Mouse (Mus musculus) heart, adult 11 months (tissue): ENCODE measurements around the gene Lcn3.

Experiments used
- DNase-seq: peaks from one replicate; pipeline ENCODE4 v3.0.0; 2022

The Lcn3 gene

GRCm38 (mm10) chr2:25765269-25765668 lies at the start of gene Lcn3:
TSS of gene Lcn3 (plus strand) at chr2:25765569.
- DNase-seq = peak; percentile 50

DNA sequence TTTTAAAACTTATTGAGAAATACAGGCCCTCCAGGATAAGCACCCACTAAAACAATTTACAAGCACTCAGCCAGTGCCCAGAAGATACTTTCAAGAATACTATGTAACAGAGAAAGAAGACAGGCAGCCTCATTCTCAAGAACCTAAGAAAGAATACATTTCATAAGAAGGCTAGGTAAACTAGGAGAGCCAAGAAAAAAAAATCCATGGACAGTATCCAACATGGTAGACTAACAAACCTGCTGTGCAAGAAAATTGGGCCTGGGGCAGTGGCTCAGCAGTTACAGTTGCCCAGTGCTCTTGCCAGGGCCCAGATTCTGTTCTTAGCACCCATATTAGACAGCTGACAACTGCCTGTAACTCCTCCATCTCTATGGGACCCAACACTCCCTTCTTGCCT lies 48.1 kb upstream of the Lcn3 start:
- DNase-seq = no peak

- DNase-seq = peak; percentile 72
These were observed 32.0 kb upstream of the Lcn3 start for GRCm38 (mm10) chr2:25733199-25733930.

GRCm38 (mm10) chr2:25736709-25737108 lies 28.7 kb upstream of the Lcn3 start, which contains the start of gene Obp2b:
TSS of gene Obp2b (plus strand) at chr2:25737009.
- DNase-seq = peak; percentile 7

- peak; percentile 24 for DNase-seq
These were observed 23.7 kb upstream of the Lcn3 start for GRCm38 (mm10) chr2:25741671-25742070.

DNA sequence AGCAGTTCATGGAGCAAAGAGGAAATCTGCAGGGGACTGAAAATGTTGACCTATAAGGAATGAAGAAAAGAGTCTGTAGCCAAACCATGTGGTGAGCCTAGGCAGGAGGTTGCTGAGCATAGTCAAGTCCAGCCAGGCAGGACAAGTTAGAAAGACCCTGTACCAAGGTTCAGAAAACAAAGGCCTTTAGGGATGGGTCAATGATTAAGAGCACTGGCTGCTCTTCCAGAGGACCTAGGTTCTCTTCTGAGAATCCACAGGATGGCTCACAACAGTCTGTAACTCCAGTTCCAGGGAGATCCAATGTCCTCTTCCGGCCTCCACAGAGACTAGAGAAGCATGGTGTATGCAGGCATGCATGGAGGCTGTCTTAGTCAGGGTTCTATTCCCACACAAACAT lies 11.2 kb upstream of the Lcn3 start:
- peak; percentile 8 for DNase-seq

- peak; percentile 80 for DNase-seq
These were observed 7.2 kb upstream of the Lcn3 start for GRCm38 (mm10) chr2:25758064-25758625.

GRCm38 (mm10) chr2:25767764-25768163 lies 2.4 kb downstream of the Lcn3 start:
- peak; percentile 86 for DNase-seq

GRCm38 (mm10) chr2:25773507-25773906 lies 8.1 kb downstream of the Lcn3 start:
- no peak for DNase-seq

DNA sequence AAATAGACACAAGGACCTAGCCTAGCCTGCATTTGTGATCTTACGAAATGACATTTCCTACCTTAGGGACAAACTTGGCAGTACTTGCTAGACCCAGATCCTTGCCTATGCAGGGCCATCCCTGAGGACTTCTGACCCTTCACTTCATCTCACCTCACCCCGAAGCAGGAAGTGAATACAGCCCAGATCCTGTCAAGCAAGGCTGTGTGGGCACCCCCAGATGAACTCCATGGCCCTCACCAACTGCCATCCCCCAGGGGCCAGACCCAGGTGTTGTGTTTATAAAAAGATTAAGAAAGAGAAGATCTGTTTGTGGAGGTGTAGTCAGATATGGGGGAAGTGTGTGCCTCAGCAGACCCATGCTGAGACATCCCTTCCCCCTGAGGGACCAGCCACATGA lies 9.3 kb downstream of the Lcn3 start:
- peak; percentile 64 for DNase-seq

DNA sequence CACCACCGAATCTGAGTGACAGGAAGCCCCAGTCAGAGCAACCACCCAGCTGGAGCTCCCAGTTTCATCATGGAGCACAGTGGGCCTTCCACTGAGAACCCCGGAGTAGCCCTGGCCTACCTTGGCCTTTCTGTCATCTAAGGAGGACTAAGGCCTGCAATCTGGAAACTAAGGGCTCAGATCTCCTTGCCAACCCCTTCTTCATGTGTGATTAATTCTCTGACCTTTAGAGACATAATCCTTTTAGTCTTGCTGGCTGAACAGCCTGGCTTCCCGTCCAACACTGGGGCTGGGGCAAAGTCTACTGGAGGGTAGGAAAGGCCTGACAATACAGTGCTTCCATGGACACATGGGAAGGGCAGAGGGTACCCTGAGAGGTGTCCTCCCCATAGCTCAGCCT lies 10.6 kb downstream of the Lcn3 start:
- peak; percentile 70 for DNase-seq

DNA sequence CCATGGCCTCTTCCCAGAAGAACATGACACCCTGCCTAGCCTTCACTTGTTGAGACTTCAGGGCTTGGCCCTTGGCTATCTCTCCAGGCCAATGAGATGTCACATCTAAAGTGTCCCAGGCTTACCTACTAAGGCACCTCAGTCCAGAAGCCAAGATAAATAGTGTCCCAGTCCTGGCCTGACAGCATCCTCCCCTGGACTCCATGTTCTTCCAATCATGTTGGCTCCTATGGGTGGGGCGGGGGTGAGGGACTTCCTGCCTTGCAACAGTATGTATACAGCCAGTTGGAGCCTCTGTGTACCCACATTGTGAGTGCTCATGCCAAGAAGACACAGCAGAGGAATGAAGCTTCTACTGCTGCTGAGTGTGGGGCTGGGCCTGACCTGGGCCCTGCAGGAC lies 11.3 kb downstream of the Lcn3 start, which contains the start of gene Lcn11:
Gene Lcn11 (plus strand): TSS at position 301 of the 400 bp plus-strand sequence.
- DNase-seq = peak; percentile 81

DNA sequence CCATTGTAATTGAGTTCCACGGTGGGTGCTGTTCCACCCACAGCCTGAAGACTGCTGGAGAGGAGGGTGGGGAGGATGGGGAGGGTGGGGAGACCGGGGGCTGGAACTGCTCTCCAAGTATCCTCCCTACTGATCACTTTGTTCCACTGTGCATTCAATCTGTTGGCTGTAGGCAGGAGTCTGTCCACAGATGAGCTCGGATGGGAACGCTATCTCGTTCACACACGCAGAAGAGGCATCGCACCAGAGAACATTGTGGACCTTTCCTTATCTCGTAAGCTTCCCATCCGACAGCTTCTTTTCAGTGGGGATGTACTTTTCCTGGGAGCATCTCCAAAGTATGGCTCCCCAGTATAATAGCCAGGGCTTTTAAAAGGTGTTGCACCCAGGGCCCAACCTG lies 13.7 kb downstream of the Lcn3 start:
- peak; percentile 53 for DNase-seq

GRCm38 (mm10) chr2:25780921-25781320 lies 15.6 kb downstream of the Lcn3 start:
- peak; percentile 84 for DNase-seq

DNA sequence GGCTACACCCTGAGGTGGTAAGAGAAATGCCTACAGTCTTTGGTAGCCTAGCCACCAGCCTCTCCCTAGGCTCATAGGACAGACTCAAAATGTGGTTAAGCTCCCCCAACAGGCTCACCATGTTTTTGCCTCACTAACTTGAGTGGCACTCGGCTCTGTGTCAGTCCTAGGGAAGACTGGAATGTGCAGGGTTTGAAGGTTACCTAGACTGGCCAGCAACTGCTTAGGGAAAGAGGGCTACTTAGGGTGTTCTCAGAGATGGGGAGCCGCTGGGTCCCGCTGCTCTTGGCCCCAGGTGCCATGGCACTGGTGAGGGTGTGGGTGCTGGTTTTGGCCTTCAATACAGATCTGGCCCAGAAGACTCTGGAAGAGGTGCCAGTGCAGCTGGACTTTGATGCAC lies 16.6 kb downstream of the Lcn3 start, which contains the start of gene Gm13539:
Gene Gm13539 (plus strand): TSS at position 301 of the 400 bp plus-strand sequence.
- peak; percentile 72 for DNase-seq

GRCm38 (mm10) chr2:25785573-25786322 lies 20.4 kb downstream of the Lcn3 start:
- DNase-seq = peak; percentile 79

DNA sequence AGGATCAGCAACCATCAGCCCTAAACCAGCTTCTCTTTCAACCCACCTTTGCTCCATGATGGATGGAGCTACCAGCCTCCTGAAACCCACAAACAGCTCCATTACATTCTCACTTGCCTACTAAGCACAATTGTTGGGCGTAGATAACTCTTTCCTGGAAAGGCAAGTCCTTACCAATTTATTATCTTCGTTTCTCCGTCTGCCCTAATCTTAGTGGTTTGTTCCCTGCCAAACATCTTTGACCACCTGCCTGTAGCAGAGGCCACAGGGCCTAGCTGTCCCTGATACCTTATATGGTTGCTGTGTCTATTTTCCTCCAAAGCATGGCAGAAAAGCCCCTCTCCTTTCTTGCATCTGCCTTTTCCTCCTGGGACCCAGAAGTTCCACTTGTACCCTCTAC lies 23.7 kb downstream of the Lcn3 start:
- peak; percentile 71 for DNase-seq

- peak; percentile 92 for DNase-seq
These were observed 32.3 kb downstream of the Lcn3 start for GRCm38 (mm10) chr2:25797635-25798034.

DNA sequence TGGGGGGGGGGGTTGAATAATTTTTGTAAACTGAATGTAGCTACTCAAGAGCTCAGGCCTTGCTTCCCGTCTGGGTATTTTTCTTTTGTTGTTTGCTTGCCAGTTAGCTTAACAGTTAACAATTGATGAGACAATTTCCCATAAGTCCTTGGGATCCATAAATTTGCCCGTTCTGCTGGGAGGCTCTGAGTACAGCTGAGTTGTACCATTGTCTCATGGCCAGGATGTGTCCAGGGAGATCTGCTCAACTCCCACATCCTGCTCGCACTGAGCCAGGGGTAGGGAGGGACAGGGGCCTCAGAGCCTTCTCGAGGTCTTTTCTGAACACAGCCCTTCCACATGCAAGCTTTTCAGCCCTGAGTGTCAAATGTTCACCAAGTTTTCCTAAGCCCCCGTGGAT lies 32.7 kb downstream of the Lcn3 start:
- DNase-seq = peak; percentile 66

GRCm38 (mm10) chr2:25811711-25812110 lies 46.3 kb downstream of the Lcn3 start:
- peak; percentile 51 for DNase-seq

- DNase-seq = peak; percentile 64
These were observed 48.0 kb downstream of the Lcn3 start for GRCm38 (mm10) chr2:25813364-25813763.

- DNase-seq = peak; percentile 28
These were observed 50.4 kb downstream of the Lcn3 start, which contains the start of gene Glt6d1 for GRCm38 (mm10) chr2:25815748-25816147. TSS of gene Glt6d1 (minus strand) at chr2:25815848.
